Mouse (Mus musculus) small intestine, adult 2 months (tissue): ENCODE data around the gene Tpr. TPM values are rescaled to one million over a fixed set of nuclear protein-coding genes. Genes with fewer than 3 reads are reported as not detected.
A peak's percentile ranks its signal among the peaks of the same experiment; 100 is the strongest.

Experiments
- H3K27ac ChIP-seq: fragments of 200-500 bp; 2 replicates; pipeline ENCODE4 v1.5.1; 2012; ENCODE audit warnings: low read depth, low read length, control low read depth, inconsistent platforms; ENCODE audit not compliant: insufficient read depth
- H3K27me3 ChIP-seq: fragments of 200-500 bp; 2 replicates; pipeline ENCODE4 v1.6.1; 2012; ENCODE audit warnings: mild to moderate bottlenecking, moderate library complexity, low read length, inconsistent platforms; ENCODE audit not compliant: control insufficient read depth, insufficient read depth
- H3K36me3 ChIP-seq: fragments of 200-500 bp; 2 replicates; pipeline ENCODE4 v1.6.1; 2012; ENCODE audit warnings: mild to moderate bottlenecking, low read length, control low read depth, inconsistent platforms; ENCODE audit not compliant: control insufficient read depth, insufficient read depth
- H3K4me1 ChIP-seq: fragments of 200-500 bp; 2 replicates; pipeline ENCODE4 v1.6.1; 2012; ENCODE audit warnings: low read length, inconsistent platforms, mixed read lengths; ENCODE audit not compliant: control insufficient read depth, insufficient read depth, insufficient read length
- H3K4me3 ChIP-seq: fragments of 200-500 bp; 2 replicates; pipeline ENCODE4 v1.5.1; 2012; ENCODE audit warnings: low read depth, mild to moderate bottlenecking, control low read depth, inconsistent platforms, low read length, moderate library complexity
- CTCF ChIP-seq: fragments of 200-500 bp; IDR thresholded peaks from 2 replicates; pipeline ENCODE4 v1.5.1; 2012; ENCODE audit warnings: low read depth, mild to moderate bottlenecking, control low read depth, inconsistent platforms, low read length, moderate library complexity, mixed read lengths; ENCODE audit not compliant: insufficient replicate concordance, insufficient read length; ENCODE audit errors: extremely low read depth
- POLR2A ChIP-seq: fragments of 200-500 bp; IDR thresholded peaks from 2 replicates; pipeline ENCODE4 v1.6.1; 2012; ENCODE audit warnings: low read depth, mild to moderate bottlenecking, control low read depth, inconsistent platforms, low read length, moderate library complexity
- WGBS: fragments of 180-500 bp; shearing (Covaris S2); methylation state at CpG from one replicate; pipeline ENCODE4 v1.1.7; 2018; 5-methylcytosine and 5-hydroxymethylcytosine counted together
- polyA plus RNA-seq: library from polyadenylated mRNA; depleted of rRNA; stranded (reverse); fragments of >200 nt; gene quantifications from 2 replicates; pipeline ENCODE4 v1.2.3, GENCODE M21; 2012

Gene Tpr
- polyA plus RNA-seq, 1 experiment = 29.9 TPM

- Histone ChIP-seq H3K4me3 (peak overlapping the region; percentile 79), H3K27me3 (no peaks in the 10 kb centered on the region), H3K27ac (peak overlapping the region; percentile 47), H3K36me3 (peaks cover 25% of the 10 kb centered on the region), H3K4me1 (peaks cover 2% of the 10 kb centered on the region; the same call in 1 of the 2 replicates)
- 9% methylated on average over 11 of the region's 11 CpGs for WGBS
- TF ChIP-seq CTCF (no peak), POLR2A (no peak)
Observed at GRCm38 (mm10) chr1:150391931-150392637, 554 bp upstream of the Tpr start.

- TF ChIP-seq CTCF (no peak), POLR2A (no peak)
- Histone ChIP-seq H3K36me3 (peaks cover 22% of the 10 kb centered on the region), H3K4me1 (peaks cover 2% of the 10 kb centered on the region; the same call in 1 of the 2 replicates), H3K27ac (peak overlapping the region; percentile 70), H3K4me3 (peak overlapping the region; percentile 87), H3K27me3 (no peaks in the 10 kb centered on the region)
- WGBS = under 1% methylated on average over 27 of the region's 27 CpGs
Observed at GRCm38 (mm10) chr1:150393488-150393852, 832 bp downstream of the Tpr start.

GRCm38 (mm10) chr1:150396001-150396400, 3.4 kb downstream of the Tpr start:
- TF ChIP-seq CTCF = no peak
- TF ChIP-seq POLR2A = no peak

GRCm38 (mm10) chr1:150403914-150404313, 11.3 kb downstream of the Tpr start:
- 77% methylated on average over 3 of the region's 3 CpGs for WGBS
- H3K4me1 ChIP-seq = no peaks in the 10 kb centered on the region
- H3K27me3 ChIP-seq = no peaks in the 10 kb centered on the region
- no peak overlapping the region for H3K27ac ChIP-seq
- peaks cover 42% of the 10 kb centered on the region for H3K36me3 ChIP-seq
- no peak overlapping the region for H3K4me3 ChIP-seq
- TF ChIP-seq POLR2A = no peak
- TF ChIP-seq CTCF = no peak

More at GRCm38 (mm10) chr1:150396001-150396400, 3.4 kb downstream of the Tpr start:
- Histone ChIP-seq H3K27ac (no peak overlapping the region), H3K27me3 (no peaks in the 10 kb centered on the region), H3K4me1 (peaks cover 2% of the 10 kb centered on the region; the same call in 1 of the 2 replicates), H3K36me3 (peaks cover 21% of the 10 kb centered on the region), H3K4me3 (no peak overlapping the region)
- 82% methylated on average over 3 of the region's 3 CpGs for WGBS

GRCm38 (mm10) chr1:150404555-150404954, 11.9 kb downstream of the Tpr start:
- H3K4me1 ChIP-seq = no peaks in the 10 kb centered on the region
- no peak for TF ChIP-seq POLR2A
- TF ChIP-seq CTCF = no peak
- 51% methylated on average over 3 of the region's 3 CpGs for WGBS
- peaks cover 46% of the 10 kb centered on the region for H3K36me3 ChIP-seq
- H3K27ac ChIP-seq = no peak overlapping the region
- no peak overlapping the region for H3K4me3 ChIP-seq
- H3K27me3 ChIP-seq = no peaks in the 10 kb centered on the region

GRCm38 (mm10) chr1:150407285-150407684, 14.6 kb downstream of the Tpr start:
- Histone ChIP-seq H3K27me3 (no peaks in the 10 kb centered on the region), H3K4me3 (no peak overlapping the region), H3K4me1 (no peaks in the 10 kb centered on the region), H3K27ac (no peak overlapping the region), H3K36me3 (peaks cover 58% of the 10 kb centered on the region)
- 81% methylated on average over 9 of the region's 9 CpGs for WGBS
- TF ChIP-seq POLR2A (no peak), CTCF (no peak)

- Histone ChIP-seq H3K27ac (no peak overlapping the region), H3K4me1 (no peaks in the 10 kb centered on the region), H3K27me3 (no peaks in the 10 kb centered on the region), H3K4me3 (no peak overlapping the region), H3K36me3 (peaks cover 60% of the 10 kb centered on the region)
- 93% methylated on average over 6 of the region's 6 CpGs for WGBS
- TF ChIP-seq POLR2A (no peak), CTCF (no peak)
Observed at GRCm38 (mm10) chr1:150409996-150410395, 17.4 kb downstream of the Tpr start.
